Mouse (Mus musculus) cortical plate, adult 2 months (tissue): ENCODE data around the gene Rgs6.

Experiments used
- CTCF ChIP-seq: fragments of 200-500 bp; IDR thresholded peaks from 2 replicates; pipeline ENCODE4 v1.5.1; 2011; ENCODE audit warnings: mild to moderate bottlenecking, control low read depth, low read length; ENCODE audit not compliant: insufficient read depth; ENCODE audit errors: extremely low read depth
- POLR2A ChIP-seq: fragments of 200-500 bp; IDR thresholded peaks from 2 replicates; pipeline ENCODE4 v1.6.1; 2011; ENCODE audit warnings: mild to moderate bottlenecking, low read length, control low read depth; ENCODE audit not compliant: insufficient read depth; ENCODE audit errors: extremely low read depth

GRCm38 (mm10) chr12:83099920-83100319 is 511.8 kb downstream of the Rgs6 start:
- TF ChIP-seq CTCF (peak; percentile 14; the same call in 1 of the 2 replicates), POLR2A (no peak)
